Mouse (Mus musculus): ENCODE measurements around the gene Irak1.
A peak's percentile ranks its signal among the peaks of the same experiment; 100 is the strongest.

GRCm38 (mm10) chrX:74023188-74024049 lies at the start of gene Irak1:
- TF ChIP-seq CTCF (IDR thresholded peaks at IDR 0.05; ENCODE audit: control insufficient read depth, insufficient read depth, low read length) (peak; percentile 68; the same call in 1 of the 2 replicates), POLR2A (IDR thresholded peaks at IDR 0.05; ENCODE audit: borderline replicate concordance, control insufficient read depth, low read depth, low read length) (peak; percentile 47; the same call in 1 of the 2 replicates)

Measured in bone marrow, adult 2 months (tissue).